Mouse (Mus musculus) C2C12 (cell line): ENCODE measurements around the gene Gm21312.
"Not testable (repeated sequence)": the region's sequence is repeated elsewhere in the genome, so short reads cannot be mapped to it uniquely, and the experiment has no call there.

Experiments used
- CEBPB ChIP-seq: IDR thresholded peaks from one replicate; pipeline ENCODE4 v1.6.1; 2011; ENCODE audit warnings: low read depth, mild to moderate bottlenecking, control low read depth, moderate library complexity
- CTCF ChIP-seq: IDR thresholded peaks from one replicate; pipeline ENCODE4 v1.5.1; 2011; ENCODE audit not compliant: control insufficient read depth, insufficient read depth, insufficient read length
- FOSL1 ChIP-seq: IDR thresholded peaks from one replicate; pipeline ENCODE4 v1.8.0; 2011; ENCODE audit warnings: mild to moderate bottlenecking, low read length; ENCODE audit not compliant: poor library complexity, insufficient read depth, severe bottlenecking
- MAX ChIP-seq: IDR thresholded peaks from one replicate; pipeline ENCODE4 v1.6.1; 2011; ENCODE audit warnings: mild to moderate bottlenecking, control low read depth
- MYOG ChIP-seq: IDR thresholded peaks from one replicate; pipeline ENCODE4 v1.6.1; 2011; ENCODE audit not compliant: control insufficient read depth, insufficient read length; ENCODE audit errors: extremely low read depth
- USF1 ChIP-seq: IDR thresholded peaks from one replicate; pipeline ENCODE4 v1.6.1; 2011; ENCODE audit warnings: low read depth, mild to moderate bottlenecking, control low read depth, moderate library complexity

DNA sequence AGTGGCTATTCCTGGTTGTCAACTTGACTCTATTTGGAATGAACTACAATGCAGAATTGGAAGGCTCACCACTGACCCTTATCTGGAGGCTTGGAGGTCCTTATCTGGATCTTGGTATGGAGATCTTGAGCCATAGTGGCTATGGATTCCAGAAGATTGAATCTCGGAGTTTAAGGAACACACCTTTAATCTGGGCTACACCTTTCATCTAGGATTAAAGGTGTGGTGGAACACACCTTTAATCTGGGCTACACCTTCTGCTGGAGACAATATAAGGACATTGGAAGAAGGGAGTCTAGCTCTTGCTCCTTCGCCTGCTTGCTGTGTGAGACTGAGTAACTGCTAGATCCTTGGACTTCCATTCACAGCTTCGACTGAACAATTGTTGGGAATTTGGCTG, 17.1 kb upstream of the Gm21312 start, which contains the start of gene Gm8764:
- not testable (repeated sequence) for TF ChIP-seq FOSL1, CTCF, USF1, MAX, MYOG, CEBPB
